Mouse (Mus musculus) heart, adult 2 months (tissue): ENCODE data around the gene Vmn1r180. TPM values are rescaled to one million over a fixed set of nuclear protein-coding genes. Genes with fewer than 3 reads are reported as not detected.
"Not testable (repeated sequence)": the region's sequence is repeated elsewhere in the genome, so short reads cannot be mapped to it uniquely, and the experiment has no call there.

Experiments
- DNase-seq, 2 experiments: peaks; one replicate each; pipeline ENCODE4 v3.0.0; 2021
- H3K27ac ChIP-seq: fragments of 200-600 bp; 2 replicates; pipeline ENCODE4 v1.8.1; 2022
- H3K27me3 ChIP-seq: fragments of 200-500 bp; 2 replicates; pipeline ENCODE4 v1.6.1; 2012; ENCODE audit warnings: mild to moderate bottlenecking, low read length, inconsistent platforms, mixed read lengths; ENCODE audit not compliant: control insufficient read depth, insufficient read depth
- H3K36me3 ChIP-seq: fragments of 200-500 bp; 2 replicates; pipeline ENCODE4 v1.6.1; 2012; ENCODE audit warnings: low read length, inconsistent platforms; ENCODE audit not compliant: control insufficient read depth, insufficient read depth
- H3K4me1 ChIP-seq: fragments of 200-500 bp; 2 replicates; pipeline ENCODE4 v1.6.1; 2011; ENCODE audit warnings: low read length; ENCODE audit not compliant: control insufficient read depth, insufficient read depth
- H3K4me3 ChIP-seq: fragments of 200-600 bp; 2 replicates; pipeline ENCODE4 v1.8.1; 2022
- H3K79me2 ChIP-seq: fragments of 200-500 bp; replicated peaks from 2 replicates; pipeline ENCODE4 v1.6.1; 2012; ENCODE audit warnings: mild to moderate bottlenecking, inconsistent platforms, low read length, moderate library complexity, mixed read lengths; ENCODE audit not compliant: control insufficient read depth, insufficient read depth
- H3K9ac ChIP-seq: fragments of 200-500 bp; 2 replicates; pipeline ENCODE4 v1.6.1; 2012; ENCODE audit warnings: low read depth, mild to moderate bottlenecking, control low read depth, inconsistent platforms, low read length, mixed read lengths
- CTCF ChIP-seq: fragments of 200-600 bp; IDR thresholded peaks from 2 replicates; pipeline ENCODE4 v1.8.1; 2022; ENCODE audit warnings: antibody characterized with exemption, mild to moderate bottlenecking, moderate library complexity
- EP300 ChIP-seq: fragments of 200-500 bp; IDR thresholded peaks from 2 replicates; pipeline ENCODE4 v1.6.1; 2011; ENCODE audit warnings: low read depth, low read length, control low read depth; ENCODE audit not compliant: insufficient read depth
- POLR2A ChIP-seq: fragments of 200-500 bp; IDR thresholded peaks from 2 replicates; pipeline ENCODE4 v1.6.1; 2011; ENCODE audit warnings: mild to moderate bottlenecking, low read depth, low read length, control low read depth; ENCODE audit not compliant: insufficient read depth
- WGBS: fragments of 180-500 bp; shearing (Covaris S2); methylation state at CpG from one replicate; pipeline ENCODE4 v1.1.7; 2018; 5-methylcytosine and 5-hydroxymethylcytosine counted together
- intact Hi-C: fragments of 180-260 bp; cut with DNase I; formaldehyde crosslinking; loops from one replicate; pipeline ENCODE4 v1.15.1; 2025
- long read RNA-seq: library from polyadenylated mRNA; stranded (forward); transcript quantifications from one replicate; pipeline ENCODE4 v2.0.0, GENCODE M21; 2021
- polyA plus RNA-seq: library from polyadenylated mRNA; depleted of rRNA; stranded (reverse); fragments of >200 nt; gene quantifications from 2 replicates; pipeline ENCODE4 v1.2.3, GENCODE M21; 2012; rRNA removed
- total RNA-seq, 2 experiments: library from RNA; stranded (reverse); gene quantifications; 2 replicates each; pipeline ENCODE4 v1.2.3; 2021

Vmn1r180 gene
- not detected for total RNA-seq
- polyA plus RNA-seq = not detected in 2 replicates
- long read RNA-seq = 0 reads

- Histone ChIP-seq H3K79me2 (no peaks in the 10 kb centered on the region), H3K4me1 (no peaks in the 10 kb centered on the region), H3K36me3 (no peaks in the 10 kb centered on the region), H3K27me3 (no peaks in the 10 kb centered on the region), H3K4me3 (no peak within 1 kb of the TSS), H3K27ac (no peak within 1 kb of the TSS), H3K9ac (no peak within 1 kb of the TSS)
- no peak for TF ChIP-seq EP300
- TF ChIP-seq POLR2A = no peak
- no peak for TF ChIP-seq CTCF
- no peak for DNase-seq
- intact Hi-C loops = no loop called here
These were observed at the start of gene Vmn1r180 for GRCm38 (mm10) chr7:23950332-23950731. Gene Vmn1r180, plus strand, starts transcription at chr7:23950632.

- no peak within 1 kb of the TSS for H3K27ac ChIP-seq
- H3K36me3 ChIP-seq = no peaks in the 10 kb centered on the region
- H3K79me2 ChIP-seq = no peaks in the 10 kb centered on the region
- H3K4me1 ChIP-seq = no peaks in the 10 kb centered on the region
- WGBS = 31% methylated on average over 2 of the region's 2 CpGs
- no peak for DNase-seq
- no peak within 1 kb of the TSS for H3K4me3 ChIP-seq
- TF ChIP-seq CTCF = no peak
- no peak for TF ChIP-seq POLR2A
- no peak within 1 kb of the TSS for H3K9ac ChIP-seq
- H3K27me3 ChIP-seq = no peaks in the 10 kb centered on the region
- intact Hi-C loops = no loop called here
These were observed 23.8 kb upstream of the Vmn1r180 start, which contains the start of gene Vmn1r179 for GRCm38 (mm10) chr7:23926678-23927077. Gene Vmn1r179, plus strand, starts transcription at chr7:23926978.

- H3K27me3 ChIP-seq, H3K4me1 ChIP-seq, DNase-seq, H3K36me3 ChIP-seq, H3K9ac ChIP-seq, H3K4me3 ChIP-seq, intact Hi-C loops, H3K27ac ChIP-seq, H3K79me2 ChIP-seq: not testable (repeated sequence)
- TF ChIP-seq CTCF = peak; percentile 66
- 37% methylated on average over 3 of the region's 3 CpGs for WGBS
These were observed 17.6 kb downstream of the Vmn1r180 start for GRCm38 (mm10) chr7:23968044-23968443.

- not testable (repeated sequence) for H3K79me2 ChIP-seq, H3K4me1 ChIP-seq, H3K4me3 ChIP-seq, H3K9ac ChIP-seq, H3K27me3 ChIP-seq, H3K27ac ChIP-seq, DNase-seq, H3K36me3 ChIP-seq
- intact Hi-C loops = loop anchor here (5.0 kb wide), 1 partner anchor 323 kb away; no protein-coding TSS in a partner anchor
- WGBS = 73% methylated on average over 9 of the region's 9 CpGs
These were observed 23.9 kb downstream of the Vmn1r180 start, which contains the start of gene Vmn1r181 for GRCm38 (mm10) chr7:23974315-23974714. Gene Vmn1r181, plus strand, starts transcription at chr7:23974615.

- 43% methylated on average over 2 of the region's 2 CpGs for WGBS
- Histone ChIP-seq H3K36me3 (no peaks in the 10 kb centered on the region), H3K27ac (no peak within 1 kb of the TSS), H3K4me3 (no peak within 1 kb of the TSS), H3K27me3 (no peaks in the 10 kb centered on the region), H3K4me1 (no peaks in the 10 kb centered on the region), H3K79me2 (no peaks in the 10 kb centered on the region), H3K9ac (no peak within 1 kb of the TSS)
- TF ChIP-seq CTCF = no peak
- TF ChIP-seq EP300 = no peak
- TF ChIP-seq POLR2A = no peak
- intact Hi-C loops = no loop called here
- DNase-seq = no peak
These were observed 51.0 kb downstream of the Vmn1r180 start, which contains the start of gene V1rd19 for GRCm38 (mm10) chr7:24001391-24001790. Gene V1rd19, plus strand, starts transcription at chr7:24001691.

Other genes starting within 250 kb of the Vmn1r180 start
- not detected for gene Vmn1r173, start 249.9 kb upstream of the Vmn1r180 start, total RNA-seq
- gene Vmn1r173, start 249.9 kb upstream of the Vmn1r180 start, polyA plus RNA-seq = not detected in 2 replicates
- gene Vmn1r174, start 198.4 kb upstream of the Vmn1r180 start, total RNA-seq = not detected
- not detected in 2 replicates for gene Vmn1r174, start 198.4 kb upstream of the Vmn1r180 start, polyA plus RNA-seq
- not detected for gene Vmn1r175, start 140.0 kb upstream of the Vmn1r180 start, total RNA-seq
- not detected in 2 replicates for gene Vmn1r175, start 140.0 kb upstream of the Vmn1r180 start, polyA plus RNA-seq
- not detected for gene Vmn1r176, start 113.3 kb upstream of the Vmn1r180 start, total RNA-seq
- gene Vmn1r176, start 113.3 kb upstream of the Vmn1r180 start, polyA plus RNA-seq = not detected in 2 replicates
- not detected for gene Vmn1r177, start 84.2 kb upstream of the Vmn1r180 start, total RNA-seq
- not detected in 2 replicates for gene Vmn1r177, start 84.2 kb upstream of the Vmn1r180 start, polyA plus RNA-seq
- not detected for gene Vmn1r178, start 58.6 kb upstream of the Vmn1r180 start, total RNA-seq
- not detected in 2 replicates for gene Vmn1r178, start 58.6 kb upstream of the Vmn1r180 start, polyA plus RNA-seq
- not detected for gene Vmn1r179, start 23.7 kb upstream of the Vmn1r180 start, total RNA-seq
- not detected in 2 replicates for gene Vmn1r179, start 23.7 kb upstream of the Vmn1r180 start, polyA plus RNA-seq
- gene Vmn1r181, start 24.0 kb downstream of the Vmn1r180 start, total RNA-seq = not detected
- not detected in 2 replicates for gene Vmn1r181, start 24.0 kb downstream of the Vmn1r180 start, polyA plus RNA-seq
- not detected for gene V1rd19, start 51.1 kb downstream of the Vmn1r180 start, total RNA-seq
- gene V1rd19, start 51.1 kb downstream of the Vmn1r180 start, polyA plus RNA-seq = not detected in 2 replicates
- not detected for gene Vmn1r183, start 102.6 kb downstream of the Vmn1r180 start, total RNA-seq
- gene Vmn1r183, start 102.6 kb downstream of the Vmn1r180 start, polyA plus RNA-seq = not detected in 2 replicates
- 10 to 100 TPM; 16.7 to 16.8 TPM for gene Zfp180, start 131.3 kb downstream of the Vmn1r180 start, total RNA-seq
- 7.7 and 11.3 TPM in 2 replicates for gene Zfp180, start 131.3 kb downstream of the Vmn1r180 start, polyA plus RNA-seq
- 1 to 10 TPM; 3.1 to 3.2 TPM for gene Zfp112, start 161.7 kb downstream of the Vmn1r180 start, total RNA-seq
- 1.8 and 3.5 TPM in 2 replicates for gene Zfp112, start 161.7 kb downstream of the Vmn1r180 start, polyA plus RNA-seq
- gene Zfp235, start 183.5 kb downstream of the Vmn1r180 start, total RNA-seq = 1 to 10 TPM; 4.2 to 5.4 TPM
- 3.1 and 5.5 TPM in 2 replicates for gene Zfp235, start 183.5 kb downstream of the Vmn1r180 start, polyA plus RNA-seq
- gene Zfp114, start 224.4 kb downstream of the Vmn1r180 start, total RNA-seq = under 1 TPM; 0.16 TPM
- gene Zfp114, start 224.4 kb downstream of the Vmn1r180 start, polyA plus RNA-seq = 0.06 and 0.10 TPM in 2 replicates